Mouse (Mus musculus) CD4-positive helper T cell, adult 2 months (primary cell): ENCODE data around the gene Gpr25.

Experiments
- DNase-seq: peaks from one replicate; pipeline ENCODE4 v3.0.0-alpha.2; 2012; ENCODE audit warnings: low read depth, missing footprints, low spot score

Gpr25 gene

GRCm38 (mm10) chr1:136260635-136261238 is at the start of gene Gpr25:
Gene Gpr25, minus strand, starts transcription at chr1:136260873.
- DNase-seq, result no peak

- DNase-seq, result no peak
These were observed 48.5 kb upstream of the Gpr25 start for GRCm38 (mm10) chr1:136309193-136309592.

- peak; percentile 37 for DNase-seq
These were observed 45.8 kb upstream of the Gpr25 start for GRCm38 (mm10) chr1:136306424-136306823.

- no peak for DNase-seq
These were observed 33.3 kb upstream of the Gpr25 start for GRCm38 (mm10) chr1:136293961-136294360.

GRCm38 (mm10) chr1:136289803-136290202 is 29.1 kb upstream of the Gpr25 start:
- no peak for DNase-seq

- no peak for DNase-seq
These were observed 16.7 kb upstream of the Gpr25 start for GRCm38 (mm10) chr1:136277366-136277765.

- DNase-seq, result no peak
These were observed 7.6 kb upstream of the Gpr25 start for GRCm38 (mm10) chr1:136268224-136268623.

GRCm38 (mm10) chr1:136266127-136266526 is 5.5 kb upstream of the Gpr25 start:
- no peak for DNase-seq

- no peak for DNase-seq
These were observed 2.7 kb upstream of the Gpr25 start for GRCm38 (mm10) chr1:136263355-136263754.

- peak; percentile 45 for DNase-seq
These were observed 609 bp downstream of the Gpr25 start for GRCm38 (mm10) chr1:136259893-136260634.

- DNase-seq, result no peak
These were observed 1.2 kb downstream of the Gpr25 start for GRCm38 (mm10) chr1:136259543-136259892.

- DNase-seq, result no peak
These were observed 2.2 kb downstream of the Gpr25 start for GRCm38 (mm10) chr1:136258495-136258894.

GRCm38 (mm10) chr1:136255657-136256056 is 5.0 kb downstream of the Gpr25 start:
- DNase-seq, result peak; percentile 42

- DNase-seq, result peak; percentile 75
These were observed 5.5 kb downstream of the Gpr25 start for GRCm38 (mm10) chr1:136255174-136255573.

- peak; percentile 64 for DNase-seq
These were observed 6.1 kb downstream of the Gpr25 start for GRCm38 (mm10) chr1:136254503-136255065.

GRCm38 (mm10) chr1:136253472-136253871 is 7.2 kb downstream of the Gpr25 start:
- DNase-seq, result no peak

- no peak for DNase-seq
These were observed 11.0 kb downstream of the Gpr25 start for GRCm38 (mm10) chr1:136249662-136250061.

- DNase-seq, result peak; percentile 22
These were observed 13.3 kb downstream of the Gpr25 start for GRCm38 (mm10) chr1:136247393-136247792.

- DNase-seq, result no peak
These were observed 16.2 kb downstream of the Gpr25 start for GRCm38 (mm10) chr1:136244469-136244868.

- no peak for DNase-seq
These were observed 18.9 kb downstream of the Gpr25 start for GRCm38 (mm10) chr1:136241801-136242200.

- no peak for DNase-seq
These were observed 22.2 kb downstream of the Gpr25 start for GRCm38 (mm10) chr1:136238495-136238894.

GRCm38 (mm10) chr1:136234595-136235092 is 26.0 kb downstream of the Gpr25 start:
- DNase-seq, result no peak
